9 mouse cellular contexts compared by ENCODE assay signal in the genomic region with DNA sequence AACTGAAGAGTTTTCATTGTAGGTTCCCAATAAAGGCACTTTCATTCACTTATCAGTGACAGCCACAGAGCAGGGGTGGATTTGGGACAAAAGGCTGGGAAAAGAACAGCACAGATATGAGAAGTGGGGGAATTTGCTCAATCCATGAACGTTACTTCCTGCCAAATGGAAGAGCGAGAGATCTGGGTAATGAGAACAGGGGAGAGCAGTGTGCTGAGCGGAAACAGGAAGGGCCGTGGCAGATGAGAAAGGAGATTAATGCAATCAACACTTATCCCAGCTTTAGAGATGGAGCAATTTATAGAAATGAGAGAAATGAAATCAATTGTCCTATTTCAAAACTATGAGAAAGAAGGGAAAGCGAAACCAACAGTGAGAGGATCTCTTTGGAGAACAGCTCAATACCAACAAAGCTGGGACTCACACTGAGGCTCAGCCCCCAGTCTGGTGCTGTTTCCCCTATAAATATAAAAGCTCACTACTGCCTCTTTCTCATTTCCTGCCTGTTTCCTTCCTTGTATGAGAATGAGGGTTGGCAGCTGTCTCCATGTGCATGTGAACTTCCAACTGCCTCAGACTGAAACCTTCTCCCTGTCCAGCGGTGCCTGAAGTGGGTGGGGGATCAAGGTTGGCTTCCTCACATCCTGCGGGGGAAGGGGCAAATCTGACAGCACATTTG. TPM values are rescaled to one million over a fixed set of nuclear protein-coding genes. Genes with fewer than 3 reads are reported as not detected.
DNase-seq lines count a peak whose midpoint lies in the region; ATAC-seq and TF ChIP-seq lines count a peak whose summit lies in the region.
"Had no signal": no experiment of that assay in that cellular context is flagged by ENCODE, and none has a peak within 500 bp of the region (broad histone marks: within the 10 kb centered on the region; RNA-seq: fewer than 3 reads in every experiment).

No protein-coding gene starts in this region.

- H3K27me3 ChIP-seq in liver, adult 2 months (ENCODE audit: control insufficient read depth, insufficient read depth, low read length): no peaks in the 10 kb centered on the region
- H3K27me3 ChIP-seq in heart, embryonic 10.5 days (ENCODE audit: insufficient read depth, poor library complexity, severe bottlenecking): no peaks in the 10 kb centered on the region
- no peaks in the 10 kb centered on the region for H3K27me3 ChIP-seq in liver, embryonic 14.5 days (ENCODE audit: control insufficient read depth, insufficient read depth, low read length)
- peaks cover 6% of the 10 kb centered on the region; the same call in 1 of the 2 replicates for H3K27me3 ChIP-seq in cerebellum, adult 2 months (ENCODE audit: control insufficient read depth, insufficient read depth, low read length)
- no peaks in the 10 kb centered on the region for H3K27me3 ChIP-seq in forebrain, postnatal 0 days (ENCODE audit: insufficient read depth, low read length)

- 41% methylated on average over 7 of the region's 7 CpGs for WGBS in liver, adult 2 months
- 51% methylated on average over 7 of the region's 7 CpGs for WGBS in heart, embryonic 10.5 days
- 18% methylated on average over 7 of the region's 7 CpGs for WGBS in liver, embryonic 14.5 days (ENCODE audit: insufficient replicate concordance)
- WGBS in cerebellum, adult 2 months: 87% methylated on average over 7 of the region's 7 CpGs
- WGBS in forebrain, postnatal 0 days: 53% methylated on average over 7 of the region's 7 CpGs

- ATAC-seq in liver, embryonic 14.5 days (ENCODE audit: insufficient read depth): no peak
- no peak for ATAC-seq in forebrain, postnatal 0 days

- no peaks in the 10 kb centered on the region for H3K9me3 ChIP-seq in heart, embryonic 10.5 days
- no peaks in the 10 kb centered on the region for H3K9me3 ChIP-seq in liver, embryonic 14.5 days (ENCODE audit: control insufficient read depth, low read length)
- no peaks in the 10 kb centered on the region for H3K9me3 ChIP-seq in forebrain, postnatal 0 days (ENCODE audit: low read length)

- peak overlapping the region; percentile 26; the same call in 1 of the 2 replicates for H3K4me3 ChIP-seq in liver, adult 2 months (ENCODE audit: insufficient read depth, low read depth, low read length)
- no peak overlapping the region for H3K4me3 ChIP-seq in heart, embryonic 10.5 days
- H3K4me3 ChIP-seq in liver, embryonic 14.5 days (ENCODE audit: insufficient read depth in 1 of 2, low read depth in 2 of 2, low read length in 2 of 2): peak overlapping the region; percentile 29; a peak in 3 of 4 replicates
- no peak overlapping the region for H3K4me3 ChIP-seq in cerebellum, adult 2 months (replicated peaks; ENCODE audit: insufficient read depth, low read depth, low read length)
- H3K4me3 ChIP-seq in forebrain, postnatal 0 days (ENCODE audit: low read depth, low read length): no peak overlapping the region

- peaks cover 4% of the 10 kb centered on the region; the same call in 1 of the 2 replicates for H3K4me1 ChIP-seq in liver, adult 2 months (ENCODE audit: control insufficient read depth, insufficient read depth, low read length)
- H3K4me1 ChIP-seq in heart, embryonic 10.5 days: no peaks in the 10 kb centered on the region
- peaks cover 2 to 16% of the 10 kb centered on the region in 2 experiments; a peak in 3 of 4 replicates for H3K4me1 ChIP-seq in liver, embryonic 14.5 days (replicated peaks; ENCODE audit: control insufficient read depth in 2 of 2, insufficient read depth in 2 of 2, low read length in 1 of 2)
- H3K4me1 ChIP-seq in cerebellum, adult 2 months (ENCODE audit: control insufficient read depth, insufficient read depth, low read length): peaks cover 8% of the 10 kb centered on the region
- H3K4me1 ChIP-seq in forebrain, postnatal 0 days (ENCODE audit: insufficient read depth): peaks cover 7% of the 10 kb centered on the region; the same call in 1 of the 2 replicates

- no peaks in the 10 kb centered on the region for H3K36me3 ChIP-seq in liver, adult 2 months (ENCODE audit: control insufficient read depth, insufficient read depth, low read length)
- H3K36me3 ChIP-seq in heart, embryonic 10.5 days: no peaks in the 10 kb centered on the region
- H3K36me3 ChIP-seq in liver, embryonic 14.5 days (replicated peaks; ENCODE audit: control insufficient read depth, insufficient read depth, low read depth): no peaks in the 10 kb centered on the region
- no peaks in the 10 kb centered on the region for H3K36me3 ChIP-seq in forebrain, postnatal 0 days (ENCODE audit: insufficient read depth)

- H3K79me2 ChIP-seq in liver, adult 2 months (ENCODE audit: control insufficient read depth, insufficient read depth, low read length): no peaks in the 10 kb centered on the region

- no peak for TF ChIP-seq EP300 in liver, embryonic 14.5 days (IDR thresholded peaks at IDR 0.05; ENCODE audit: low read depth)

- no peak for TF ChIP-seq POLR2A in liver, adult 2 months (IDR thresholded peaks at IDR 0.05; ENCODE audit: extremely low read depth, insufficient read depth, low read length)
- TF ChIP-seq POLR2A in cerebellum, adult 2 months (IDR thresholded peaks at IDR 0.05; ENCODE audit: borderline replicate concordance, insufficient read depth, low read length): no peak

- no peak for TF ChIP-seq CTCF in liver, adult 2 months (IDR thresholded peaks at IDR 0.05; ENCODE audit: low read depth, low read length)
- TF ChIP-seq CTCF in liver, embryonic 14.5 days (IDR thresholded peaks at IDR 0.05; ENCODE audit: low read depth): no peak
- no peak for TF ChIP-seq CTCF in cerebellum, adult 2 months (IDR thresholded peaks at IDR 0.05; ENCODE audit: borderline replicate concordance, insufficient read depth, low read depth, low read length)
- TF ChIP-seq CTCF in forebrain, postnatal 0 days (IDR thresholded peaks at IDR 0.05; ENCODE audit: low read depth): no peak

- H3K4me2 ChIP-seq in liver, embryonic 14.5 days (ENCODE audit: low read depth): peak overlapping the region; percentile 58
- H3K4me2 ChIP-seq in forebrain, postnatal 0 days (ENCODE audit: low read depth): no peak overlapping the region; the same call in 1 of the 2 replicates

- H3K9ac ChIP-seq in liver, adult 2 months (ENCODE audit: low read depth, low read length): peak overlapping the region; percentile 55; the same call in 1 of the 2 replicates
- H3K9ac ChIP-seq in liver, embryonic 14.5 days (replicated peaks): peak overlapping the region; percentile 44
- no peak overlapping the region for H3K9ac ChIP-seq in forebrain, postnatal 0 days

- H3K27ac ChIP-seq in liver, adult 2 months (replicated peaks; ENCODE audit: insufficient read depth, low read depth, low read length): peak overlapping the region; percentile 62
- H3K27ac ChIP-seq in heart, embryonic 10.5 days: peak overlapping the region; percentile 25; the same call in 1 of the 2 replicates
- H3K27ac ChIP-seq in liver, embryonic 14.5 days: peak overlapping the region; percentile 22; the same call in 1 of the 2 replicates
- H3K27ac ChIP-seq in cerebellum, adult 2 months (ENCODE audit: insufficient read depth, low read length): no peak overlapping the region
- no peak overlapping the region for H3K27ac ChIP-seq in forebrain, postnatal 0 days (ENCODE audit: low read depth, low read length)

- peak; percentile 47 for DNase-seq in liver, adult 2 months (ENCODE audit: extremely low read depth, low read depth, low spot score)
- DNase-seq in liver: no peak
- no peak for DNase-seq in heart, embryonic 10.5 days (ENCODE audit: low spot score)
- no peak for DNase-seq in liver, embryonic 14.5 days (ENCODE audit: low read depth in 3 of 3, low spot score in 3 of 3)
- peak; percentile 48 for DNase-seq in thymus, postnatal 14 days
- no peak for DNase-seq in left cerebral cortex, adult 9 months (ENCODE audit: low spot score in 2 of 2)
- DNase-seq in cerebellum, adult 2 months: no peak
- DNase-seq in forebrain, postnatal 0 days: no peak
- DNase-seq: retina, postnatal 1 day had no signal

RNA-seq across cellular contexts. Expression of a gene that starts 11.0 kb away (rescaled TPM):
- 8.1 and 8.5 TPM in 2 replicates for total RNA-seq in liver, adult 2 months (2014; rRNA removed)
- polyA plus RNA-seq in liver, adult 2 months (2012; rRNA removed): 5.6 and 6.2 TPM in 2 replicates
- polyA plus RNA-seq in heart, embryonic 10.5 days (2016; fragmentation: Nextera tagmentation; extraction: Ambion mirVana): 2.6 and 2.9 TPM in 2 replicates
- polyA plus RNA-seq in liver, embryonic 14.5 days (2012; rRNA removed): 2.2 and 2.3 TPM in 2 replicates
- 3.6 and 4.1 TPM in 2 replicates for polyA plus RNA-seq in liver, embryonic 14.5 days (2014; fragmentation: Nextera tagmentation; extraction: Ambion mirVana)
- 7.1 and 8.7 TPM in 2 replicates for polyA plus RNA-seq in cerebellum, adult 2 months (2012; rRNA removed)
- total RNA-seq in forebrain, postnatal 0 days (2014; rRNA removed): 3.1 and 6.7 TPM in 2 replicates
- polyA plus RNA-seq in forebrain, postnatal 0 days (2015; fragmentation: Nextera tagmentation; extraction: Ambion mirVana): 3.0 and 3.6 TPM in 2 replicates

Comparison
In these comparisons a context has a peak if more than half of its experiments do, and no peak if none do; other contexts are left out.
1. DNase-seq: peak in liver, adult 2 months (single experiment) and thymus, postnatal 14 days (single experiment); none in liver (single experiment), heart, embryonic 10.5 days (single experiment), liver, embryonic 14.5 days (0 of 3), left cerebral cortex, adult 9 months (0 of 2), cerebellum, adult 2 months (0 of 2) and forebrain, postnatal 0 days (single experiment).
2. H3K27ac ChIP-seq: peak in liver, adult 2 months (single experiment), heart, embryonic 10.5 days (single experiment) and liver, embryonic 14.5 days (single experiment); none in cerebellum, adult 2 months (single experiment) and forebrain, postnatal 0 days (single experiment).
3. H3K4me3 ChIP-seq: peak in liver, adult 2 months (single experiment) and liver, embryonic 14.5 days (2 of 2); none in heart, embryonic 10.5 days (single experiment), cerebellum, adult 2 months (single experiment) and forebrain, postnatal 0 days (single experiment).